Mouse (Mus musculus): Measurements from ENCODE around the gene Pdf.

The Pdf gene

GRCm38 (mm10) chr8:107048061-107048941, at the start of gene Pdf:
Gene Pdf, minus strand, starts transcription at chr8:107048614.
- DNase-seq = peak; percentile 86

DNA sequence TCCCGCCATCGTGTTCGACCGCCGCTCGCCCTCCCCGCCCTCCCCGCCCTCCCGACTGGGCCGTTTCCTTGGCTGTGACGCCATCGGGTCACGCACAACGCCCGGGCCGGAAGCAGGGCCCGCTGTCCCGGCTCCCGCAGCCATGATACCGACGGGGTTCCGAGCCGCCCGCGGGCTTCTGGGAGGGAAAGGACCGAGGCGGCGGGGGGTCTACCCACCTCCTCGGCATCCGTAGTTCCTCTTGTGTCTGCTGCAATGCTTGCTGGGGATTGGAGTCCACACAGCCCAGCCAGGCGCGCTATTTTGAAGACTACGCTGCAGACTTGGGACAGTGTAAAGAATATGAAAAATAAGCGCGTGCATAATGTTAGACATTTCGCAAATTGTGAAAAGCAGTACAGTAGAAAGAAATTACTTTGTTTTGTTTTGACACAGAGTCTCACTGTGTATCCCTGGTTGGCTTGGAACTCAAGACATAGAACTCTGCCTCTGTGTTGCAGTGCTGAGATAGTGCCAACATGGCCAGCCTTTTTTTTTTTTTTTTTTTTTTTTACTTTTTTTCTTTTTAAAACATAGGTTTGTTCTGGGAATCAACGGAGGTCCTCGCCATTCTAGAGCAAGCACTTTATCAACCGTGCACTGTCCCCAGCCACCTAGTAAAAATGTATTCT, 48.1 kb upstream of the Pdf start, which contains the start of gene Terf2:
Terf2 (minus strand) TSS at position 182 of the 671 bp plus-strand sequence.
- DNase-seq = peak; percentile 95

DNA sequence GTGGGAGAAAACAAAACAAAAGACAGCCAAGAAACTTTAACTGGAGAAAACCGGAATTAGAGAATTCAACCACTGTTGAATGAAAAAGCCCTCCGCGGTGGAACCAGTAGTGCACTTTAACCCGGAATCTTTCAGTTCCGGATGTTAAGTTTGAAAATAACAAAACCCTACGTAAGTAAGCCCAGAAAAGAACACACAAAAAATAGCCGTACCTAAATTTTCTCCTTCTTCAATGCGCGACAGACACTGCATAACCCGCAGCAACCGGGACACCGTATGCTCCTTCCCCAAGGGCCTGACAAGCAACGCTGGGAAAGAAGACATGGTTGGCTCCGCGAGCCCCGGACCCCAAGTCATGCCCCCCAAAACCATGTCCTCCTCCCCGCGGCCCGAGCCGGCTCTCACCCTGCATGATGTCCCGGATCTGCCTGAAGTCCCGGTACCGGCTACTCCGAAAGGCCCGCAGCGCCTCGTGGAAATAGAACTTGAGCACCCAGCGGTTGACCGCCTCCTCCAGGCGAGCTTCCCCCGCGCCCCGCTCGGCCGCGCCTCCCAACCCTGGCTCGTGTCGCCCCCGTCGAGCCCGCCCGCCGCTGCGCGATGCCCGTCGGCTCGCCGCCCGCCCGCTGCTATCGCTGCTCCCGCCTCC, 47.4 kb upstream of the Pdf start:
- DNase-seq = no peak

DNA sequence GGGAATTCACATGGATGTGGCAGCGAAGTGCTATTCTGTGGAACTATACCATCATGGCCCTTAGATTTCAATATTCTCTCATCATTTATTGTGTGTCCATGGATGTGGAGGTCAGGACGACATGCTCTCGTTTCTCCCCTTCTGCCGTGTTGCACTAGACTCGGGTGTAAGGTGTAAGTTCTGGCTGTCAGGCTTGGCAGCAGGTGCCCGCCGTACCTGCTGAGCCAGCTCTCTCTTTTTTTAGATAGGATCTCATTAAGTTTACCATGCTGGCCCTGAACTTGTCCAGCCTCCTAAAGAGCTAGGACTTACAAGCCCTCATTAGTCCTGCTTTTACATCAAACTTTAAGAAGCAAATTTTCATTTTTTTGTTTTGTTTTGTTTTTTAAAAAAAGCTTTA, 42.1 kb upstream of the Pdf start:
- no peak for DNase-seq

DNA sequence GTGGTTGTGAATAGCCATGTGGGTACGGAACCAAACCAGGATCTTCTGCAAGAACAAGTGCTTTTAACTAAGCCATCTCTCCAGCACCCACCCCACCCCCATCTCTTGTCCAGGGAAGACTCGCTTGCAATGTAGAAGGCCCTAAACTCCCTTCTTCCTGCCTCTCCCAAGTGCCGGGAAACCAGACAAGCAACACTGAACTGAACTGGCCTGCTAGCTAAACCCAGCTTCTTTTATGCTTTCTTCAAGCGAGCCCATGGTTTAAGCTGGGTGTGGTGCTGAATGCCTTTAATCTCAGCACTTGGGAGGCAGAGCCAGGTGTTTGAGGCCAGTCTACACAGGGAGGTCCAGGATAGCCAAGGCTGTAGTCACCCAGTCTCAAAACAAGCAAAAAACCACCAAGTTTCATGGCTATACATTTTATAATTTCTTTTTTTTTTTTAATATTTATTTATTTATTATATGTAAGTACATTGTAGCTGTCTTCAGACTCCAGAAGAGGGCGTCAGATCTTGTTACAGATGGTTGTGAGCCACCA, 40.2 kb upstream of the Pdf start:
- DNase-seq = no peak

DNA sequence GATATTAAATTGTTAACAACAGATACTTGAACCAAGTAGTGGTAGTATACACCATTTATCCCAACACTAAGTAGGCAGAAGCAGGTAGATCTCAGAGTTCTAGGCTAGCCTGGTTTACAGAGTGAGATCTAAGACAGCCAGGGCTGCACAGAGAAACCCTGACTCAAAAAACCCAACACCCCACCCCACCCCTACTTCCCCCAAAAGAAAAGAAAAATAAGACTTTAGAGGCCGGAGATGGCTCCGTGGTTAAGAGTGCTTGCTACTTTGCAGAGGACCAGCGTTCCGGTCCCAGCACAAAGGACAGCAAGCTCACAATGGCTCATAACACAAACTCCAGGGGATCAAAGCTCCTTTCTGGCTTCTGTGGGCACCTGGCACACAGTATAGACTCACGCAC, 37.6 kb upstream of the Pdf start:
- DNase-seq = no peak

GRCm38 (mm10) chr8:107085358-107085757, 36.9 kb upstream of the Pdf start:
- no peak for DNase-seq

GRCm38 (mm10) chr8:107076239-107076888, 27.9 kb upstream of the Pdf start:
- DNase-seq = no peak

DNA sequence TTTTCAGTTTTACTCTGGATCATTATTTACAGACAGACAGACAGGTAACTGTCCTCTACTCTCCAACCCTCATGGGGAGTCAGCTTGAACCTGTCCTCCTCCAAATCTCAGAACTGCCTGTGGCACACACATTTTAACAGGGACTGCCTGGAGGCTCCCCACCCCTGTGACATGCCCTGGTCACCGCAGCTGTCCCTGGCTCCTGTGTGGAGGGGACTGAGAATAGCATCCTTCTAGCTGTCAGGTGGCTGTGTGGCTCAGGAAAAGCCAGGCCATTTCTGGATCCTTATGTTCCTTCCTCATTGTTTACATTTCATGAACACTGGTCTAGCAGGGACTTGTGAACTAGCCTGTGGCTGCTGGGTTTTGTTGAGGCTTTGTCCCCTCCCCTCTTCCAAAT, 25.7 kb upstream of the Pdf start:
- no peak for DNase-seq

DNA sequence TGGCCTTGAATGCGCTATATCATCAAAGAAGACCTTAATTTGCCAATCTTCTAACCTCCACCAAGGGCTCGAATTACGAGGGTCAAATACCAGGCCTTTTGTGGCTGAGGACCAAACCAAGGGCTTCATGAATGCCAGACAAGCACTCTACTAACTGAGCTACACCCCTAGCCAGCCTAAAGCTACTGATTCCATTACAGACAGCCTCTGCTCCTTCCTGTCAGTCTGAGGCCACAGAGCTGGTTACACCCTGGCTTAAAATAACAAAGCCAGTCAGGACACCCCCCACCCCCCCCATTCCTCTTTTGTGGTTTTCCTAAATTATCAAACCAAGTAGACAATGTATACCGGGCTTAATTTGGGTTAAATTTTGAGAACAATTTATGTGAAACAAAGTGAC, 25.3 kb upstream of the Pdf start:
- DNase-seq = no peak

DNA sequence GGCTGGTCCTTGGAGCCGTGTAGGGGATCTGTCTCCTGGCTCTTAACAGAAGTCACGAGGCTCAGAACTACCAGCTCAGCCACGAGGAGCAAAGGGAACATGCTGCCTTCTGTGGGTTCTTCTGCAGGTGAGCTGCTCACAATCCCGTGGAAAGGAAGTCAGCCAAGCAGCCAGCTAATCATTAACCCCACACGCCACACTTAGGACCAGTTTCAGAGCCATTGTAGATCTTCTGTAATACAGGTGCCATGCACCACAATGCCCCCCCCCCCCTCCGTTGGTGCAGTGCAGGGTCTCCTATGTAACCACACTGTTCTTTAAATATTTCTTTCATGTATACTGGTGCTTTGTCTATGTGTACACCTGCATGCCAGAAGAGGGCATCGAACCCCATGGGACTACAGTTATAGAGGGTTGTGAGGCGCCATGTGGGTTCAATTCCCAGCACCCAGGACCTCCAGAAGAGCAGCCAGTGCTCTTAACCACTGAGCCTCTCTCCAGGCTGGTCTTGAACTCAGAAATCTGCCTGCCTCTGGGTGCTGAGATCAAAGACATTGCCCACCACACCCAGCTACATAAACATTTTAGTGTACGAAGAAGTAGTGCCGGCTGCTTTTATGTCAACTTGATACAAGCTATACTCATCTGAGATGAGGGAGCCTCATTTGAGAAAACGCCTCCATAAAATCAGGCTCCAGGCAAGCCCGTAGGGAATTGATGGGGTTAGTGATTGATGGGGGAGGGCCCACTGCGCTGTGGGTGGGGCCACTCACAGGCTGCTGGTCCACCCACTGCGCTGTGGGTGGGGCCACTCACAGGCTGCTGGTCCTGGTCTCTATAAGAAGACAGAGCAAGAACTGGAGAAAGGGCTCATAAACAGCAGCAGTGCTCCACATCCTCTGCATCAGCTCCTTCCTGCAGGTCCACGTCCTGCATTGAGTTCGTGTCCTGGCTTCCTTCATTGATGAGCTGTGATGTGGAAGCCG, 17.4 kb upstream of the Pdf start, which contains the start of gene Tmed6:
Tmed6 (minus strand) TSS at position 134 of the 986 bp plus-strand sequence.
- no peak for DNase-seq

DNA sequence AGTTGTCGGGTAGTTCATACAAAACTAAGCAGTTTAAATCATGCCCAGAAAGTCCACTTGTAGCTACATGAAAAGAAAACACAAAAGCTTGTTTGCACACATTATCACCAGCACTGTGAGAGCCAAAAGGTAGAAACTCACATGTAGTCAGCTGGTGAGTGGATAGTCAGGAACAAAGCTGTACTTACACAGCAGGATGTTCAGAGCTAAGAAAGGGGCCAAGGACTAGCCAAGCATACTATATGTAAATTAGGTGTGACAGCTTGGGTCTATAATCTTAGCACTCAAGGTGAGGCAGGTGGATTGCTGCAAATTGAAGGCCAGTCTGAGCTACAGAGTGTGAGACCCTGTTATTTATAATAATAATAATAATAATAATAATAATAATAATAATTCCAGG, 14.2 kb upstream of the Pdf start:
- DNase-seq = no peak

GRCm38 (mm10) chr8:107056973-107057369, 8.6 kb upstream of the Pdf start:
- DNase-seq = no peak

DNA sequence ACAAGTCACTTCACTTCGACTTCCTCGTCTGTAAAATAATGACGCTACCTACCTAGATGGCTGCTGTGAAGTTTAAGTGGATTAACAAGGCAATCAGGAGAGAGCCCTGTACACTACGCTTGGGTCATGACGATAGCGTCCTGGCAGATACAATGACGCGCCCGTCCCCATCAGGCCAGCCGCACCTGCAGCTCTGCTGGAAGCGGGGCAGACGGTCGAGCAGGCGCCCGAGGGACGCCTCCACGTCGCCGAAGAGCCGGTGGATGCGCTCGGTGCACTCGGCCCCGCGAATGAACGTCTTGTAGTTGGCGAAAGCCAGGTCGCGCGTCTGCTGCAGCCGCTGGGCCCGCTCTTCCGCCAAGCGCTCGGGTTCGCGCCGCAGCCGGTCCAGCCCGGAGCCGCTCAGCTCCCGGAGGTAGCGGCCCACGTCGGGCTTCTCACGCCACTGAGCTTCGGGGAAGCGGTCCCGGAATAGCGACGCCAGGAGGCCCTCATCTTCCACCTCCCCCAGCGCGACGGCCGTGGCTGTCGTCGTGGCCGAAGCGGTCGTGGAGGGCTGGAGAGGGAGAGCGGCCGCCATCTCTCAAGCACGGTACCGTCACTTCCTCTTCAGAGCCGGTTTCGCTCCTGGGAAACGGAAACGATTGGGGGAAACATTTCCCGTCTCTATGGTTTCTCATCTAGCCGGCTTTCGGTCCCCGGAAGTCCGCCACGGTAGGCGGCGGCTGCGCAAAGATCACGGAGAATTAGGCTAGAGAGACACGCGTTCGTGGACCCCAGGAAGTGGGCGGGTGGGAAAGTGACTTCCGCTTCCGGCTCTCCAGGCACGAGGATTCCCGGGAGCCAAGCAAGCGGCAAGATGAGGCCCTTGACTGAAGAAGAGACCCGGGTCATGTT, 7.9 kb upstream of the Pdf start, which contains the start of the genes Cog8 and Nip7:
Cog8 (minus strand) TSS at position 614 of the 897 bp plus-strand sequence.
Nip7 (plus strand) TSS at position 802 of the 897 bp plus-strand sequence.
- DNase-seq = peak; percentile 98

DNA sequence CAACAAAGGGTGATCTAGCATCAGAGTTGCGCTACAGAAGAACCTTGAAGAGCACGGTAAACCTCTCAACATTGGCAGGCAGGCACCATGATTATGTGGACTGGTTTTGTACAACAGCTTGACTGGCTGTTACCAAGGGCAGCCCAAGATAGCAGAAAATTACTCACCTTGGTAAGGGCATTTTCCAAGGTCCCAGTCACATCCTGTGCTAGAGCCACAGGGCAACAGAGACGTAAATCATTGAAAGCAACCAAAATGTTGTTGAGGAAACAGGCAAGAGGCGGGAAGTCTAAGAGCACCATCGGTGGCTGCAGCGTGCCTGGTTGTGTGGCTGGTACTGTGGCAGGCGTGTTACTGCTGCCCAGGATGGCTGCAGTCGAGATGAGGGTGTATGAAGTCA, 3.6 kb upstream of the Pdf start:
- DNase-seq = no peak

DNA sequence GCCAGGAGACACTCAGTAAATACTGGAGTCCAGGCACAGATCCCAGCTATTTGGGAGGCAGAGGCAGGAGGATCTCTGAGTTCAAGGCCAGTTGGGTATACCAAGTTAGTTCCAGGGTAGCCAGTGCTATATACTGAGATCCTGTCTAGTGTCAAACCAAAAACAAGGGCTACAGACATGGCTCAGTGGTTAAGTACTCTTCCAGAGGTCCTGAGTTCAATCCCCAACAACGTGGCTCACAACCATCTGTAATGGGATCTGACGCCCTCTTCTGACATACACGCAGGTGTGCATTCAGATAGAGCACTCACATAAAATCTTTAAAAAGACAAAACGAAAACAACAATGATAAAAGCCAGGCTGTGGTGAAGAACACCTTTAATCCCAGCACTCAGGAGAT, 1.1 kb upstream of the Pdf start:
- DNase-seq = no peak

DNA sequence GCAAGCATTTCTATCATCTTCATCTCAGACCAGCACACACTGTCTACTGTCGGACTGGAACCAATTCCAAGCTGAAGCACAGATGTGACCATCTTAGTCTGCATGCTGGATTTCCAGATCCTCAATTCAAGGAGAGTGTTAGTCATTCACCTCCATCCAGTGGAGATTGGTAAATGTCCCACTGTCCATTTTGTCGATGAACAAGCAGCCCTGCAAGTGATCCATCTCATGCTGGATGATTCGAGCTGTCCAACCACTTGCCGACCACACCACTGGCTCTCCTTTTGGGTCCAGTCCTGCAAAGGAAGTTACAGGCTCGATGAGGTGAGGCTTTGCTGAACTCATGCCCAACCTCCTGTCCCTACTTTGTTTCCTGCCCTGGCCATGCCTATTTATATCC, 1.4 kb downstream of the Pdf start:
- no peak for DNase-seq

- no peak for DNase-seq
Measured at GRCm38 (mm10) chr8:107045478-107045877, 2.9 kb downstream of the Pdf start.

DNA sequence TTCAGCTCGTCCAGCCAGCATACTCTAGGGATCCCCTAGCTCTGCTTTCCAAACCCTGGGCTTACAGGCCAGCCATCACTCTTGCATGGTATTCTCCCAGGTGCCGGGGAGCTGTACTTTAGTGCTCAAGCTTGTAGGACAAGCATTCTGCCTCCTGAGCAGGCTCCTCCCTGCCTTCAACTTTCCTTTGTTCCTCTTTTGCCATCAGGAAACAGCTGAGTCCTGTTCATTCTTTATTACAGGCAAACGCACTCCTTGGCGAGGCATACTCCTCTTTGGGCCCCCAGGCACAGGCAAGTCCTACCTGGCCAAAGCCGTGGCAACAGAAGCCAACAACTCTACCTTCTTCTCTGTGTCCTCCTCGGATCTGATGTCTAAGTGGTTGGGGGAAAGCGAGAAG, 7.8 kb downstream of the Pdf start:
- DNase-seq = no peak

DNA sequence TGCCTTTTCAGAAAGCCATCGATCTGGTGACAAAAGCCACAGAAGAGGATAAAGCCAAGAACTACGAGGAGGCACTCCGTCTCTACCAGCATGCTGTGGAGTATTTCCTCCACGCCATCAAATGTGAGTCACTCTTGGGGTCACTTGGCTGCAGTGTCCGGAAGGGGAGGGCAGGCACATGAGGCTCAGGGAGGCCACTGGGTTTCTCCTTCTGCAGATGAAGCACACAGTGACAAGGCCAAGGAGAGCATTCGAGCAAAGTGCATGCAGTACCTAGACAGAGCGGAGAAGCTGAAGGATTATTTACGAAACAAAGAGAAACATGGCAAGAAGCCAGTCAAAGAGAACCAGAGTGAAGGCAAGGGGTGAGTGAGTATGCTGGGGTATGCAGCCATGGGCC, 11.8 kb downstream of the Pdf start:
- no peak for DNase-seq

All from right cerebral cortex, adult 18-20 months (tissue).